Mouse (Mus musculus): ENCODE measurements around the gene Defb30.

- TF ChIP-seq CTCF (IDR thresholded peaks at IDR 0.05; ENCODE audit: extremely low read depth, insufficient read depth, insufficient read length, insufficient replicate concordance), result no peak
- TF ChIP-seq POLR2A (IDR thresholded peaks at IDR 0.05; ENCODE audit: low read depth, low read length), result no peak
Observed at GRCm38 (mm10) chr14:63065391-63065790, 15.6 kb upstream of the Defb30 start.

Data from spleen, adult 2 months (tissue).